Mouse (Mus musculus): Measurements from ENCODE around the gene Ggta1. TPM values are rescaled to one million over a fixed set of nuclear protein-coding genes. Genes with fewer than 3 reads are reported as not detected.

Ggta1 gene
- total and polyA plus RNA-seq, 3 experiments: 40.5 to 55.8 (median 46.9) TPM

DNA sequence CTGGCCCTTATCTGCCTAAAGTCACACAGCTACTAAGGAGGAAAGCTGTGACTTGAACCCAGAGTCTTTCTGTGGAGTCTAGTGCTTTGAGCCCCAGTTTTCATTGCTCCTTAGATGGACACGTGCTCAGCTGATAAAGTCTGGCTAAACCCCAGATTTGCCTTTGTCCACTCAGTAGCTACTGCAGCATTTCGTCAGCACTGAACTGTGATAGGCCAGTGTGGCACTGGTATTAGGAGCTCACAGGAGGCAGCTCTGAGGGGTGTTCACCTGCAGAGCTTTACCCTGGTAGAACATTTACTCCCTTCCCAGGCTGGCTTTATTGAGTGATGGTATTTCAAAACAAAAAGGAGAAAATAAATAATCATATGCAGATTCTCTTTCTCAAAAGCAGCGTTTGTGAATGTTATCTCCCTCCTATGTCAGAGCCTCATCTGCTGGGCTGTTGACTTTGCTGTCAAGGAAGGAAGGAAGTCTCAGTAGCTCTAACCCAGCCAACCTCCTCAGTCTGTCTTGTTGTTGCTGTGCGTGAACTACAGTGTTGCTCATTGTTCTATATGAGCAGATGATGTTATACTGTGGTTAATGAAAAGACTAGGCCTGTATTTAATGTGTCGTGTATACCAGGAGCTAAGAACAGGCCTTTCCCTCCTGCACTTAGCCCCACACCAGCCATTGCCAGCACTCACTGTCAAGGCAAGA, 54.5 kb downstream of the Ggta1 start:
- no peaks in the 10 kb centered on the region for H3K79me2 ChIP-seq (replicated peaks; ENCODE audit: control insufficient read depth, extremely low read depth, insufficient read depth, poor library complexity, severe bottlenecking)
- no peak overlapping the region for H3K27ac ChIP-seq (ENCODE audit: insufficient read depth, low read depth)
- H3K9me3 ChIP-seq (replicated peaks; ENCODE audit: low read length): no peaks in the 10 kb centered on the region
- dilution Hi-C loops (cut with MboI; ENCODE audit: extremely low pct_ligation_motif_present, extremely low pct_unique_long_range_greater_than_20kb, low sequenced_read_pairs): no loop called here
- TF ChIP-seq ELF1 (IDR thresholded peaks at IDR 0.05; ENCODE audit: low read depth, low read length) (no peak), CHD2 (IDR thresholded peaks at IDR 0.05; ENCODE audit: low read length) (no peak), MAFK (IDR thresholded peaks at IDR 0.05; ENCODE audit: insufficient replicate concordance, low read length) (no peak), RCOR1 (conservative IDR thresholded peaks at IDR 0.05; ENCODE audit: low read depth, low read length) (no peak), USF1 (IDR thresholded peaks at IDR 0.05; ENCODE audit: low read depth, low read length) (no peak), NELFE (IDR thresholded peaks at IDR 0.05; ENCODE audit: low read depth, low read length) (no peak), KAT2A (IDR thresholded peaks at IDR 0.05; ENCODE audit: insufficient replicate concordance, low read length) (no peak), POLR2AphosphoS2 (IDR thresholded peaks at IDR 0.05; ENCODE audit: low read depth, low read length) (no peak), UBTF (IDR thresholded peaks at IDR 0.05; ENCODE audit: low read depth, low read length) (no peak), GABPA (IDR thresholded peaks at IDR 0.05; ENCODE audit: insufficient replicate concordance, low read depth, low read length) (no peak), JUN (IDR thresholded peaks at IDR 0.05; ENCODE audit: insufficient read depth, low read depth, low read length) (no peak)
- H3K4me3 ChIP-seq (replicated peaks in 1 of 3; ENCODE audit: low read depth in 2 of 3, low read length in 2 of 3, poor library complexity in 1 of 3): no peak overlapping the region
- DNase-seq (ENCODE audit: extremely low read depth): no peak
- H3K27me3 ChIP-seq (replicated peaks): no peaks in the 10 kb centered on the region
- peaks cover 0 to 8% of the 10 kb centered on the region in 2 experiments; a peak in 2 of 4 replicates for H3K4me1 ChIP-seq (ENCODE audit: control insufficient read depth in 1 of 2, insufficient read depth in 2 of 2)
- no peak overlapping the region for H3K4me2 ChIP-seq (ENCODE audit: insufficient read depth, low read depth, poor library complexity, severe bottlenecking)
- peaks cover 71 to 91% of the 10 kb centered on the region in 2 experiments for H3K36me3 ChIP-seq (replicated peaks in 1 of 2; ENCODE audit: control insufficient read depth in 1 of 2, insufficient read depth in 1 of 2, low read length in 1 of 2)
- in situ Hi-C loops (cut with MboI; ENCODE audit: low pct_ligation_motif_present, low pct_unique_long_range_greater_than_20kb, low sequenced_read_pairs): no loop called here
- H3K9ac ChIP-seq (ENCODE audit: insufficient read depth, low read depth): no peak overlapping the region

DNA sequence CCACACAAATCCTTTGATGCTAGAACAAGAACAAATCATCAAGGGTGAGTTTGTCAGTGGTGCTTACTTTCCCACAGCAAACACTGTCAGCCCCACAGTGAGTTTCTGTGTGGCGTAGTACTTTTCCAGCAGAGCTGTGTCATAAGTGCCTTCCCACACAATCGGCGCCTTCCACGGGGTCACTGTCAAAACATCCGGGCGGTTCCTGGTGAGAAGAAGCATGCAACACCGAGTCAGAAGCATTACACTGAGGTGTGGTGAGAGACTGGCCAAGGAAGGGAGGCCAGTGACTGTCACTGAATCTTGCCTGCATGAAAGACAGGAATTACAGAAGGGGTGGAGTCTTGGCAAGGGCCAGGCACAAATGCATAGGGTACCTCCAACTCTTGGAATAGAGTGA, 55.2 kb downstream of the Ggta1 start:
- in situ Hi-C loops (cut with MboI; ENCODE audit: low pct_ligation_motif_present, low pct_unique_long_range_greater_than_20kb, low sequenced_read_pairs) (no loop called here), dilution Hi-C loops (cut with MboI; ENCODE audit: extremely low pct_ligation_motif_present, extremely low pct_unique_long_range_greater_than_20kb, low sequenced_read_pairs) (no loop called here)
- no peak for DNase-seq (ENCODE audit: extremely low read depth)
- H3K4me3 ChIP-seq (replicated peaks in 1 of 3; ENCODE audit: low read depth in 2 of 3, low read length in 2 of 3, poor library complexity in 1 of 3): no peak overlapping the region
- H3K36me3 ChIP-seq (replicated peaks in 1 of 2; ENCODE audit: control insufficient read depth in 1 of 2, insufficient read depth in 1 of 2, low read length in 1 of 2): peaks cover 66 to 87% of the 10 kb centered on the region in 2 experiments
- H3K4me1 ChIP-seq (ENCODE audit: control insufficient read depth in 1 of 2, insufficient read depth in 2 of 2): peaks cover 0 to 5% of the 10 kb centered on the region in 2 experiments; a peak in 1 of 4 replicates
- no peaks in the 10 kb centered on the region for H3K27me3 ChIP-seq (replicated peaks)
- H3K27ac ChIP-seq (ENCODE audit: insufficient read depth, low read depth): no peak overlapping the region
- no peaks in the 10 kb centered on the region for H3K79me2 ChIP-seq (replicated peaks; ENCODE audit: control insufficient read depth, extremely low read depth, insufficient read depth, poor library complexity, severe bottlenecking)
- TF ChIP-seq USF1 (IDR thresholded peaks at IDR 0.05; ENCODE audit: low read depth, low read length) (no peak), CTCF (conservative IDR thresholded peaks at IDR 0.05 in 1 of 2, IDR thresholded peaks at IDR 0.05 in 1 of 2; ENCODE audit: low read depth in 2 of 2, low read length in 2 of 2) (no peak), MAFK (IDR thresholded peaks at IDR 0.05; ENCODE audit: insufficient replicate concordance, low read length) (no peak), POLR2A (IDR thresholded peaks at IDR 0.05; ENCODE audit: low read depth, low read length) (no peak), ZC3H11A (IDR thresholded peaks at IDR 0.05; ENCODE audit: low read depth, low read length) (no peak), KAT2A (IDR thresholded peaks at IDR 0.05; ENCODE audit: insufficient replicate concordance, low read length) (no peak), BHLHE40 (IDR thresholded peaks at IDR 0.05; ENCODE audit: low read depth, low read length) (no peak), JUND (conservative IDR thresholded peaks at IDR 0.05; ENCODE audit: low read depth, low read length) (no peak), USF2 (conservative IDR thresholded peaks at IDR 0.05; ENCODE audit: low read depth, low read length) (no peak), JUN (IDR thresholded peaks at IDR 0.05; ENCODE audit: insufficient read depth, low read depth, low read length) (no peak), NRF1 (IDR thresholded peaks at IDR 0.05; ENCODE audit: low read depth, low read length) (no peak), ZMIZ1 (IDR thresholded peaks at IDR 0.05; ENCODE audit: low read depth, low read length) (no peak)
- H3K9me3 ChIP-seq (replicated peaks; ENCODE audit: low read length): no peaks in the 10 kb centered on the region
- H3K9ac ChIP-seq (ENCODE audit: insufficient read depth, low read depth): no peak overlapping the region
- no peak overlapping the region for H3K4me2 ChIP-seq (ENCODE audit: insufficient read depth, low read depth, poor library complexity, severe bottlenecking)

Measured in CH12.LX (cell line).